Mouse (Mus musculus) cerebellum, adult 9-10 months (tissue): ENCODE measurements around the gene Zkscan1.
A peak's percentile ranks its signal among the peaks of the same experiment; 100 is the strongest.

ENCODE experiments used
- DNase-seq: peaks from one replicate; pipeline ENCODE4 v3.0.0; 2022

Zkscan1 gene

GRCm38 (mm10) chr5:138117199-138118015, 32.5 kb downstream of the Zkscan1 start:
- DNase-seq = peak; percentile 9

GRCm38 (mm10) chr5:138118041-138118440, 33.2 kb downstream of the Zkscan1 start:
- DNase-seq = peak; percentile 6

DNA sequence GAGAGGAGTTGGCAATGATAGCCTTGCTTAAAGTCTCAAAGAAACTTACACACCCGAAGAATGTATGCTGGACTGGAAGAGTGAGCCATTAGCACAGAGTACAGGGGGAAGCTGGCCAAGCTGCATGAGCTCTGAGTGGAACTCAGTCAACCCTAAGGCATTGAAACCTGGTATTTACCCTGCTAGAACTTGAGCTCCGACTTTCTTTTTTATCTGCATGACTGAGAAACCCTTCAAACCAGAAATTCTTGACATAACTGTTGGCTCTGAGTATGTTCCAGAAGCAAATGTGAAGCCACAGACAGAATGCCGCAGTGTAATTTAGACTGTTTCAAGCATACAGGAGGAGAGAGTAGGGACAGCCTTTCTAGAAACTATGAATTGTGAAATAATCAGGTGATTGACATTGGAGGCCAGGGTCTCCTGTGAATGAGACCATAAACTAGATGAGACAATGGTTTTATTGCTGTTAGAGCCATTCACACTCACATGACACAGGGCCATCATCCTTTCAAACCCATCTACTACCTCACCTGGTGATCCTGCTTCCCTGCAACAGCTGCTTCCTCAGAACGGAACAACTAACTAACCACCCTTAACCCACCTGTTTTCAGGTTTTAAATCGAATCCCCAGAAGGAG, 47.7 kb downstream of the Zkscan1 start:
- no peak for DNase-seq

DNA sequence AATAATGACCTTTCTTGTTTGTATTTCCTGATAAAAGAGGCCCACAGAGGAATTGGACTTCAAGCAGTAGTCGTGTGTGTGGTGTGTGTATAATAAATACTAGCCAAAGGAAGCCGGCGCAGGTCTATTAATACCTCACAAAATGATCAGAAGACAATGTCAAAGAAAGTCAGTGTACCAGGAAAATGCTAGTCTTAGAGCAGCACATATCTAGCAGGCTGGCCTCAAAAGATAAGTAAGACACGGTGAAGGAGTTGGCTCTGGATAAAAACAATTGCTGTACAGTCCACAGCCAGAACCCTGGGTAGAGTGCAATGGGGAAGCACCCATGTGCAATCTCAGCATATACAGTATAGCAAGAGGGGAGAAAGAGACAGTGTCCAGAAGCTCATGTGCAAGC, 52.4 kb downstream of the Zkscan1 start:
- DNase-seq = no peak

GRCm38 (mm10) chr5:138137935-138138549, 53.2 kb downstream of the Zkscan1 start:
- DNase-seq = peak; percentile 27

DNA sequence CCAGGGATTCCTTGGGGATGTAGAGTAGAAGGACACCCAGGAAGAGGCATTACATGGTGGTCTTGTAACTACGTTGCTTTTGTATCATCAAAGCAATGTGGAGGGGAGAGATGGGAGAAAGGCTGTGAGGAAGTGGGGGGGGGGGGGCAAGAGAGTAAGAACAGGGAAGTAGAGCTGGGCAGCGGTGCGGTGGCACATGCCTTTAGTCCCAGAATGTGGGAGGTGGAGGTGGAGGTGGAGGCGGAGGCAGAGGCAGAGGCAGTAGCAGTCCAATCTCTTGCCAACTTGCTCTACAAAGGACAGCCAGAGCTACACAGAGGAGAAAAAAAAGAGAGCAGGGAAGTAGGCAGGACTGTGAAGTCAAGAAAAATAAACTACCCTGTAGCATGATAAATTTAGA, 53.7 kb downstream of the Zkscan1 start:
- DNase-seq = no peak

GRCm38 (mm10) chr5:138154390-138154789, 69.5 kb downstream of the Zkscan1 start:
- peak; percentile 22 for DNase-seq

DNA sequence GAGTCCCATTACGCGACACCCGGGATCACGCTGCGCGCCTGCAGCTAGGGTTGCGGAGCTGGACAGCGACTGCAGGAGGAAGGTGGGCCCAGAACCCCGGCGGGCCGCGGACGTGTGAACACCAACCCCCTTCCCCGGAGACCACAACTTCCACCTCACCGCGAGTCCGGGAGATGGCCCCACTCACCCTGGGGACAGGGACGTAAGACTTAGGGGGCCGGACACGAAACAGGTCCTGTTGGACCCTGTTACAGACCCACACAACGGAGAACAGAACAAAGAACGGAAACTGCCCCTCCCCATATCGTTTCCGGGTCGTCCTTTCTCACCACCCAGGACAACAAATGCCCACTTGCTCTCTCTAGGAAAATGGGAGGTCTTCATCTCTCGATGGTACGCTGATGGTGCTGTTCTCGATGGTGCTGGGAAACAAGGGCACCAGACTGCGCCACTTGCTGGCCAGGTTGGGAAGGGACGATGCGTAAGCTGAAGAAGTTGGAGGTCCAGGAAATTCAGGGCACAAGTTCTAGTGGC, 70.6 kb downstream of the Zkscan1 start, which contains the start of gene Zfp113:
TSS of gene Zfp113 (minus strand) at position 302 of the 534 bp plus-strand sequence.
- DNase-seq = peak; percentile 96
